Mouse (Mus musculus): ENCODE measurements around the gene Tmpo.

DNA sequence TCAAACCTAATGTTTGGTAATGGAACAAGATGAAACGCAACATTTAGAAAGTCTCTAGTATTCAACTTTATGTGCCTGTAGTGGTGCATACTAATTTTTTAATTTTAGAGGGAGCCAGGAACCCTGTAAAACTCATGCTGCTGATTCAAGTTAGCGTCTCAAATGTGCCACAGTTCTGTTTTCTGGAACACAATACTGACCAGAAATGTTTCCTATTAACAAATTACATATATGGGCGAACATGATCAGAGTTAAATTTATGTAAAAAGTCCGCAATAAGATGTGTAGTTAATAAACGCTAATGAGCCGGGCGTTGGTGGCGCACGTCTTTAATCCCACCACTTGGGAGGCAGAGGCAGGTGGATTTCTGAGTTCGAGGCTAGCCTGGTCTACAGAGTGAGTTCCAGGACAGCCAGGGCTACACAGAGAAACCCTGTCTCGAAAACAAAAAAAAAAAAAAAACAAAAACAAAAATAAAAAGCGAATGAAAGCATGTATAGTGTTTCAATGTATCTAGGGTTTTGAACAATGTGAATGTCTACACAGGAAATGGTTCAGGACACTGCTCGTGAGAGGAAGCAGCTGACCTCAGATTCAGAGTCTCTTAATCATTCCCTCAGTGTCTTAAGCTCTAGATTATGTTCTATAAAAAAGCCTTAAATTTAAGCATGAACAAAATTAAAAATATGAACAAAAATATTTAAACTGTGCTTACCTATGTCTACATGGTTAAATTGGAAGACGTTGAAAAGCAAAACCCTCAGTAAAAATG is 8.6 kb downstream of the Tmpo start:
- TF ChIP-seq POLR2A (IDR thresholded peaks at IDR 0.05; ENCODE audit: insufficient read depth, low read depth, low read length) (no peak), EP300 (IDR thresholded peaks at IDR 0.05; ENCODE audit: insufficient read depth, low read depth, low read length) (no peak)
